Mouse (Mus musculus) C2C12 (cell line): Measurements from ENCODE around the gene Fap.

Experiments used
- CTCF ChIP-seq: IDR thresholded peaks from one replicate; pipeline ENCODE4 v1.5.1; 2011; ENCODE audit not compliant: control insufficient read depth, insufficient read depth, insufficient read length
- MAX ChIP-seq: IDR thresholded peaks from one replicate; pipeline ENCODE4 v1.6.1; 2011; ENCODE audit warnings: mild to moderate bottlenecking, control low read depth
- USF1 ChIP-seq: IDR thresholded peaks from one replicate; pipeline ENCODE4 v1.6.1; 2011; ENCODE audit warnings: low read depth, mild to moderate bottlenecking, control low read depth, moderate library complexity

DNA sequence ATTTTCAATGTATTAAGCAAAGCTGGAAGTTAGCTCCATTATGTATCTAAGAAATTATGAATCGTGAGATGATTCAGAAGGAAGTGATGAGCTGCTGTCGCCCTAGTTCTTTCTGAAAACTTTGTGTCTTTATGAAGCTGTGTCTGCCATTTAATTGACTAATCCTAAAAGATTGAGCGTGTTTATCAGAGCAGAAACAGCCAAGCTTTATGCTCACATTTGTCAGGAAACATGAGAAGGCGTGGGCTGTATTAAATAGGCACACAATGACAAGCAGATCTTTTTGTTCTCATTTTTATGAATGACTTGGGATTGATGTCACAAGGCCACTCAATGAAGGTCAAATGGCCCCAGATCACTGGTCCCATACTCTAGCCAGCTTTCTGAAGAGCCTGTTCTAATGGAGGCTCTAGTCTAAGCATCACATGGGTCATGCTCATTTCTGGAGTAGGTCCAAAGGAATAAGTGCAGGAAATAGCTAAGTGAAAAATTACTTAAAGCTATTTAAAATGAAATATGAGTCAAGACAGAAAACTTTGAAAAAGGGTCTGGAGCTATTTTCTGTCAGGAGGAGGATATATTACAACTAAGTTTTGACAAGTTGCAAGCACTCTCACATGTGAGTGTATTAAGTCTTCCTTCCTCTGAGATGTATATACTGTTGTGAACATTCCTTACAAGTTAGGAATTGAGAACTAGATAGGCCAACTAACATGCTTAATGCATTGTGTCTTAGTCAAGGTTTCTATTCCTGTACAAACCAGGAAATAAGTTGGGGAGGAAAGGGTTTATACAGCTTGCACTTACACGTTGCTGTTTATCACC is 11.0 kb downstream of the Fap start:
- TF ChIP-seq CTCF (no peak), MAX (no peak), USF1 (no peak)
